Mouse (Mus musculus): ENCODE measurements around the gene Olfr1006. TPM values are rescaled to one million over a fixed set of nuclear protein-coding genes. Genes with fewer than 3 reads are reported as not detected.

The Olfr1006 gene
- not detected in 2 replicates for polyA plus RNA-seq (2012; rRNA removed; ENCODE audit: low replicate concordance)

GRCm38 (mm10) chr2:85678667-85679066 is at the start of gene Olfr1006:
Gene Olfr1006 (minus strand): TSS chr2:85678767.

GRCm38 (mm10) chr2:85715119-85715518 is 36.6 kb upstream of the Olfr1006 start, which contains the start of gene Olfr1009:
Gene Olfr1009 (plus strand): TSS chr2:85715419.

GRCm38 (mm10) chr2:85689131-85689530 is 10.6 kb upstream of the Olfr1006 start, which contains the start of gene Olfr1008:
Gene Olfr1008 (plus strand): TSS chr2:85689431.

GRCm38 (mm10) chr2:85664355-85664754 is 14.2 kb downstream of the Olfr1006 start, which contains the start of gene Olfr154:
Gene Olfr154 (minus strand): TSS chr2:85664455.

GRCm38 (mm10) chr2:85650604-85651003 is 28.0 kb downstream of the Olfr1006 start, which contains the start of gene Olfr1002:
Gene Olfr1002 (minus strand): TSS chr2:85650704.

Other genes with a start within 250 kb of the Olfr1006 start
- gene Olfr994, start 242.3 kb downstream of the Olfr1006 start, polyA plus RNA-seq (2012; rRNA removed; ENCODE audit: low replicate concordance), result not detected in 2 replicates
- not detected in 2 replicates for gene Olfr995, start 235.1 kb downstream of the Olfr1006 start, polyA plus RNA-seq (2012; rRNA removed; ENCODE audit: low replicate concordance)
- gene 4833423E24Rik, start 159.7 kb downstream of the Olfr1006 start, polyA plus RNA-seq (2012; rRNA removed; ENCODE audit: low replicate concordance), result not detected in 2 replicates
- not detected in 2 replicates for gene Olfr996, start 99.6 kb downstream of the Olfr1006 start, polyA plus RNA-seq (2012; rRNA removed; ENCODE audit: low replicate concordance)
- not detected in 2 replicates for gene Olfr998, start 89.8 kb downstream of the Olfr1006 start, polyA plus RNA-seq (2012; rRNA removed; ENCODE audit: low replicate concordance)
- gene Olfr1000, start 66.9 kb downstream of the Olfr1006 start, polyA plus RNA-seq (2012; rRNA removed; ENCODE audit: low replicate concordance), result not detected in 2 replicates
- not detected in 2 replicates for gene Olfr1002, start 28.1 kb downstream of the Olfr1006 start, polyA plus RNA-seq (2012; rRNA removed; ENCODE audit: low replicate concordance)
- not detected in 2 replicates for gene Olfr154, start 14.3 kb downstream of the Olfr1006 start, polyA plus RNA-seq (2012; rRNA removed; ENCODE audit: low replicate concordance)
- gene Olfr1008, start 10.7 kb upstream of the Olfr1006 start, polyA plus RNA-seq (2012; rRNA removed; ENCODE audit: low replicate concordance), result not detected in 2 replicates
- not detected in 2 replicates for gene Olfr1009, start 36.7 kb upstream of the Olfr1006 start, polyA plus RNA-seq (2012; rRNA removed; ENCODE audit: low replicate concordance)
- gene Olfr1012, start 84.0 kb upstream of the Olfr1006 start, polyA plus RNA-seq (2012; rRNA removed; ENCODE audit: low replicate concordance), result not detected in 2 replicates
- not detected in 2 replicates for gene Olfr1013, start 88.3 kb upstream of the Olfr1006 start, polyA plus RNA-seq (2012; rRNA removed; ENCODE audit: low replicate concordance)
- gene Olfr1014, start 93.9 kb upstream of the Olfr1006 start, polyA plus RNA-seq (2012; rRNA removed; ENCODE audit: low replicate concordance), result not detected in 2 replicates
- gene Olfr1015, start 103.2 kb upstream of the Olfr1006 start, polyA plus RNA-seq (2012; rRNA removed; ENCODE audit: low replicate concordance), result not detected in 2 replicates
- gene Olfr1016, start 123.8 kb upstream of the Olfr1006 start, polyA plus RNA-seq (2012; rRNA removed; ENCODE audit: low replicate concordance), result not detected in 2 replicates
- not detected in 2 replicates for gene Olfr1018, start 139.7 kb upstream of the Olfr1006 start, polyA plus RNA-seq (2012; rRNA removed; ENCODE audit: low replicate concordance)
- not detected in 2 replicates for gene Olfr1019, start 166.7 kb upstream of the Olfr1006 start, polyA plus RNA-seq (2012; rRNA removed; ENCODE audit: low replicate concordance)
- gene Olfr1020, start 168.3 kb upstream of the Olfr1006 start, polyA plus RNA-seq (2012; rRNA removed; ENCODE audit: low replicate concordance), result not detected in 2 replicates
- gene Olfr1022, start 189.8 kb upstream of the Olfr1006 start, polyA plus RNA-seq (2012; rRNA removed; ENCODE audit: low replicate concordance), result not detected in 2 replicates
- gene Olfr1023, start 206.9 kb upstream of the Olfr1006 start, polyA plus RNA-seq (2012; rRNA removed; ENCODE audit: low replicate concordance), result not detected in 2 replicates
- gene Olfr1024, start 226.3 kb upstream of the Olfr1006 start, polyA plus RNA-seq (2012; rRNA removed; ENCODE audit: low replicate concordance), result not detected in 2 replicates
- not detected in 2 replicates for gene Olfr1025-ps1, start 236.4 kb upstream of the Olfr1006 start, polyA plus RNA-seq (2012; rRNA removed; ENCODE audit: low replicate concordance)
- gene Olfr1026, start 242.8 kb upstream of the Olfr1006 start, polyA plus RNA-seq (2012; rRNA removed; ENCODE audit: low replicate concordance), result not detected in 2 replicates